Mouse (Mus musculus) CH12.LX (cell line): ENCODE results near the gene Avpr2.

Experiments used
- CHD1 ChIP-seq: IDR thresholded peaks from 2 replicates; pipeline ENCODE4 v1.6.1; 2012; ENCODE audit warnings: low read depth, low read length, improper control_type of control experiment, inconsistent platforms
- CHD2 ChIP-seq: IDR thresholded peaks from 2 replicates; pipeline ENCODE4 v1.6.1; 2011; ENCODE audit warnings: low read length, improper control_type of control experiment
- CTCF ChIP-seq, 2 experiments: IDR thresholded peaks in 1 of 2; conservative IDR thresholded peaks in 1 of 2; 2 replicates each; pipeline ENCODE4 v1.5.1; 2011 to 2012; ENCODE audit warnings: low read depth in 2 of 2, low read length in 2 of 2, improper control_type of control experiment in 1 of 2, inconsistent platforms in 1 of 2, mild to moderate bottlenecking in 1 of 2, moderate library complexity in 1 of 2
- ELF1 ChIP-seq: IDR thresholded peaks from 2 replicates; pipeline ENCODE4 v1.6.1; 2014; ENCODE audit warnings: low read depth, mild to moderate bottlenecking, inconsistent platforms, low read length, improper control_type of control experiment
- EP300 ChIP-seq: IDR thresholded peaks from 2 replicates; pipeline ENCODE4 v1.6.1; 2011; ENCODE audit warnings: low read length, improper control_type of control experiment
- ETS1 ChIP-seq: conservative IDR thresholded peaks from 2 replicates; pipeline ENCODE4 v1.6.1; 2012; ENCODE audit warnings: low read depth, mild to moderate bottlenecking, inconsistent platforms, low read length, improper control_type of control experiment, moderate library complexity
- JUN ChIP-seq: IDR thresholded peaks from 2 replicates; pipeline ENCODE4 v1.6.1; 2011; ENCODE audit warnings: low read depth, mild to moderate bottlenecking, low read length, improper control_type of control experiment, moderate library complexity; ENCODE audit not compliant: insufficient read depth
- POLR2A ChIP-seq: IDR thresholded peaks from 2 replicates; pipeline ENCODE4 v1.6.1; 2011; ENCODE audit warnings: low read depth, mild to moderate bottlenecking, improper control_type of control experiment, low read length
- POLR2AphosphoS2 ChIP-seq: IDR thresholded peaks from 2 replicates; pipeline ENCODE4 v1.6.1; 2011; ENCODE audit warnings: low read depth, low read length, improper control_type of control experiment
- USF1 ChIP-seq: IDR thresholded peaks from 2 replicates; pipeline ENCODE4 v1.6.1; 2014; ENCODE audit warnings: low read depth, mild to moderate bottlenecking, inconsistent platforms, low read length, improper control_type of control experiment
- USF2 ChIP-seq: conservative IDR thresholded peaks from 2 replicates; pipeline ENCODE4 v1.6.1; 2011; ENCODE audit warnings: low read depth, low read length, improper control_type of control experiment
- ZC3H11A ChIP-seq: IDR thresholded peaks from 2 replicates; pipeline ENCODE4 v1.6.1; 2012; ENCODE audit warnings: low read depth, mild to moderate bottlenecking, inconsistent platforms, low read length, improper control_type of control experiment

- TF ChIP-seq CTCF (conservative IDR thresholded peaks at IDR 0.05 in 1 of 2, IDR thresholded peaks at IDR 0.05 in 1 of 2; ENCODE audit: low read depth in 2 of 2, low read length in 2 of 2) (no peak), EP300 (no peak), POLR2AphosphoS2 (no peak), CHD1 (no peak), ETS1 (no peak), USF2 (no peak), POLR2A (no peak), USF1 (no peak), ZC3H11A (no peak), JUN (no peak), ELF1 (no peak), CHD2 (no peak)
These were observed 24.1 kb upstream of the Avpr2 start for GRCm38 (mm10) chrX:73867852-73868251.
